ENCODE assay signal across 24 mouse cellular contexts in the genomic region with DNA sequence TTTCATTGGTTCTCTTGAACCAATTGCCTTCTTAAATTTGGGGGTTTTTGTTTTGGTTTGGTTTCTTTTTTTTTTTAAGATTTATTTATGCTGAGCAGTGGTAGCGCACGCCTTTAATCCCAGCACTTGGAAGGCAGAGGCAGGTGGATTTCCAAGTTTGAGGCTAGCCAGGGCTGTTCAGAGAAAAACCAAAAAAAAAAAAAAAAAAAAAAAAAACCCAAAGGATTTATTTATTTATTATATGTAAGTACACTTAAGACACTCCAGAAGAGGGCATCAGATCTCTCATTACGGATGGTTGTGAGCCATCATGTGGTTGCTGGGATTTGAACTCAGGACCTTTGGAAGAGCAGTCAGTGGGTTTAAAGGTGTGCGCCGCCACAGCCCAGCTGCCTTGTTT. TPM values are rescaled to one million over a fixed set of nuclear protein-coding genes. Genes with fewer than 3 reads are reported as not detected.
"Had no signal": no experiment of that assay in that cellular context is flagged by ENCODE, and none has a peak within 500 bp of the region (broad histone marks: within the 10 kb centered on the region; RNA-seq: fewer than 3 reads in every experiment).

No protein-coding gene starts in this region.

- H3K27ac ChIP-seq: lung, embryonic 15.5 days; macrophage; midbrain, embryonic 13.5 days; midbrain, embryonic 15.5 days; neural tube, embryonic 12.5 days; stomach, embryonic 15.5 days; stomach, postnatal 0 days had no signal

- H3K9ac ChIP-seq: lung, embryonic 15.5 days; midbrain, embryonic 13.5 days; midbrain, embryonic 15.5 days; neural tube, embryonic 12.5 days; stomach, embryonic 15.5 days had no signal

- H3K4me1 ChIP-seq: lung, embryonic 15.5 days; megakaryocyte, embryonic 14.5 days; midbrain, embryonic 13.5 days; midbrain, embryonic 15.5 days; neural tube, embryonic 12.5 days; stomach, embryonic 15.5 days had no signal

- H3K4me2 ChIP-seq: lung, embryonic 15.5 days; midbrain, embryonic 11.5 days; midbrain, embryonic 13.5 days; midbrain, embryonic 15.5 days; neural tube, embryonic 12.5 days; stomach, embryonic 15.5 days had no signal

- H3K4me3 ChIP-seq: lung, embryonic 15.5 days; megakaryocyte, embryonic 14.5 days; midbrain, embryonic 13.5 days; midbrain, embryonic 15.5 days; neural tube, embryonic 12.5 days; stomach, embryonic 15.5 days had no signal

- H3K36me3 ChIP-seq: midbrain, embryonic 15.5 days had no signal

- ATAC-seq: lung, postnatal 0 days; midbrain, embryonic 13.5 days; midbrain, embryonic 15.5 days had no signal

- H3K9me3 ChIP-seq: lung, embryonic 15.5 days; megakaryocyte, embryonic 14.5 days; midbrain, embryonic 13.5 days; midbrain, embryonic 15.5 days; neural tube, embryonic 12.5 days; stomach, embryonic 15.5 days had no signal

- H3K27me3 ChIP-seq: lung, embryonic 15.5 days; megakaryocyte, embryonic 14.5 days; midbrain, embryonic 13.5 days; midbrain, embryonic 15.5 days; neural tube, embryonic 12.5 days; stomach, embryonic 15.5 days had no signal

- DNase-seq: lung, adult 2 months; lung, postnatal 14 days; lung, postnatal 36 days; right cerebral cortex, postnatal 14 days; thymus, adult 2 months; thymus, postnatal 25 days; thymus, postnatal 4 days had no signal

RNA-seq across cellular contexts. Expression of gene Zar1l, which starts 42.9 kb away (rescaled TPM):
- total RNA-seq: megakaryocyte progenitor cell, adult 5-6 weeks; midbrain, postnatal 0 days; monocyte, adult 5-6 weeks; neutrophil, adult 5-6 weeks had no signal
- polyA plus RNA-seq: lung, adult 2 months; lung, embryonic 15.5 days; lung, postnatal 0 days; macrophage; midbrain, embryonic 11.5 days; midbrain, embryonic 13.5 days; midbrain, embryonic 15.5 days; midbrain, postnatal 0 days; neural tube, embryonic 12.5 days; neural tube, embryonic 14.5 days; spleen, adult 2 months; stomach, embryonic 15.5 days; stomach, postnatal 0 days; thymus, adult 2 months; urinary bladder, adult 2 months had no signal
